Mouse (Mus musculus) small intestine, adult 2 months (tissue): ENCODE data around the gene Rabep2.

Source experiments
- CTCF ChIP-seq: fragments of 200-500 bp; IDR thresholded peaks from 2 replicates; pipeline ENCODE4 v1.5.1; 2012; ENCODE audit warnings: low read depth, mild to moderate bottlenecking, control low read depth, inconsistent platforms, low read length, moderate library complexity, mixed read lengths; ENCODE audit not compliant: insufficient replicate concordance, insufficient read length; ENCODE audit errors: extremely low read depth
- POLR2A ChIP-seq: fragments of 200-500 bp; IDR thresholded peaks from 2 replicates; pipeline ENCODE4 v1.6.1; 2012; ENCODE audit warnings: low read depth, mild to moderate bottlenecking, control low read depth, inconsistent platforms, low read length, moderate library complexity

DNA sequence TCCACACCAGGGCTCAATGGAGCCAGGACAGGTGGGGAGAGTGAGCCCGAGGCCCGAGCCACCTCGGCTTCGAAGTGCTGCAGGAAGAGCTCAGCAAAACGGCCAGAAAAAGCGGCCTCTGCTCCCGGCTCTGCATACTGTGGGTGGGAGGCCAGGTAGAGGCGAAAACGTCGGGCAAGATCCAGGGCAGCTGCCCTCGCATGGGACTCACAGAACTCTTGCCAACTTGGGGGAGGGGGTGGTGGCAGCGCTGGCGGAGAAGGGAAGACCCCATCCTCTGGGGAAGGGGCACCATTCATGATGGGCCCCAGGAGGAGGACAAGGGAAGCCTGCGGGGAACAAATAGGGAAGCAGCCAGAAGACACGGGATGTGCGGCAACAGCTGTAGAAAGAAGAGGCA is 44.2 kb downstream of the Rabep2 start:
- no peak for TF ChIP-seq CTCF
- TF ChIP-seq POLR2A, result no peak
